Mouse (Mus musculus) ES-Bruce4 (cell line): ENCODE measurements around the gene Pik3r3.
A peak's percentile ranks its signal among the peaks of the same experiment; 100 is the strongest.

Experiments
- CTCF ChIP-seq: IDR thresholded peaks from one replicate; pipeline ENCODE4 v1.8.1; 2011; ENCODE audit warnings: low read depth, low read length
- POLR2A ChIP-seq: IDR thresholded peaks from one replicate; pipeline ENCODE4 v1.8.1; 2011; ENCODE audit warnings: low read length; ENCODE audit not compliant: insufficient read depth

- TF ChIP-seq CTCF (no peak), POLR2A (peak; percentile 87)
These were observed at the start of gene Pik3r3 for GRCm38 (mm10) chr4:116221140-116221851.
